Mouse (Mus musculus): ENCODE measurements around the gene Trpc1. TPM values are rescaled to one million over a fixed set of nuclear protein-coding genes. Genes with fewer than 3 reads are reported as not detected.

Gene Trpc1
- polyA plus RNA-seq (2021; fragmentation: Nextera tagmentation), result 3.5 and 3.8 TPM in 2 replicates
- long read RNA-seq, experiment 1, partial matches to known transcripts, result 8 of 16 reads
- long read RNA-seq, experiment 1, other reads (novel, unspliced or antisense), result 8 of 16 reads
- long read RNA-seq, experiment 2, full-length matches to known transcripts, result 7 of 18 reads
- long read RNA-seq, experiment 2, partial matches to known transcripts, result 6 of 18 reads
- long read RNA-seq, experiment 2, other reads (novel, unspliced or antisense), result 5 of 18 reads

GRCm38 (mm10) chr9:95750037-95750511 is at the start of gene Trpc1:
TSS of gene Trpc1 (minus strand) at chr9:95750375.

Other genes starting within 250 kb of the Trpc1 start
- 63.6 and 66.4 TPM in 2 replicates for gene U2surp, start 238.4 kb downstream of the Trpc1 start, polyA plus RNA-seq (2021; fragmentation: Nextera tagmentation)
- gene Paqr9, start 190.7 kb downstream of the Trpc1 start, polyA plus RNA-seq (2021; fragmentation: Nextera tagmentation), result 3.8 and 4.5 TPM in 2 replicates
- 2.1 and 5.9 TPM in 2 replicates for gene Pcolce2, start 112.8 kb downstream of the Trpc1 start, polyA plus RNA-seq (2021; fragmentation: Nextera tagmentation)
- gene Pls1, start 94.9 kb upstream of the Trpc1 start, polyA plus RNA-seq (2021; fragmentation: Nextera tagmentation), result 6.7 and 7.9 TPM in 2 replicates
- gene Atr, start 107.2 kb upstream of the Trpc1 start, polyA plus RNA-seq (2021; fragmentation: Nextera tagmentation), result 0.87 and 1.4 TPM in 2 replicates
- gene Xrn1, start 204.4 kb upstream of the Trpc1 start, polyA plus RNA-seq (2021; fragmentation: Nextera tagmentation), result 5.0 and 5.6 TPM in 2 replicates